Mouse (Mus musculus) testis, adult 2 months (tissue): ENCODE data around the gene Urb1. TPM values are rescaled to one million over a fixed set of nuclear protein-coding genes. Genes with fewer than 3 reads are reported as not detected.

Experiments used
- H3K27ac ChIP-seq: fragments of 200-500 bp; 2 replicates; pipeline ENCODE4 v1.5.1; 2012; ENCODE audit warnings: low read depth, low read length; ENCODE audit not compliant: control insufficient read depth, insufficient read depth
- H3K27me3 ChIP-seq: fragments of 200-500 bp; 2 replicates; pipeline ENCODE4 v1.6.1; 2012; ENCODE audit warnings: mild to moderate bottlenecking, low read length, moderate library complexity; ENCODE audit not compliant: control insufficient read depth, insufficient read depth
- H3K36me3 ChIP-seq: fragments of 200-500 bp; 2 replicates; pipeline ENCODE4 v1.6.1; 2012; ENCODE audit warnings: mild to moderate bottlenecking, low read length; ENCODE audit not compliant: control insufficient read depth, insufficient read depth
- H3K4me1 ChIP-seq: fragments of 200-500 bp; 2 replicates; pipeline ENCODE4 v1.6.1; 2012; ENCODE audit warnings: low read length; ENCODE audit not compliant: control insufficient read depth, insufficient read depth
- H3K4me3 ChIP-seq: fragments of 200-500 bp; 2 replicates; pipeline ENCODE4 v1.5.1; 2012; ENCODE audit warnings: low read depth, mild to moderate bottlenecking, low read length, moderate library complexity, mixed read lengths; ENCODE audit not compliant: control insufficient read depth
- CTCF ChIP-seq: fragments of 200-500 bp; IDR thresholded peaks from 2 replicates; pipeline ENCODE4 v1.5.1; 2012; ENCODE audit warnings: low read depth, mild to moderate bottlenecking, inconsistent platforms, low read length, moderate library complexity; ENCODE audit not compliant: control insufficient read depth, insufficient read depth, insufficient replicate concordance
- POLR2A ChIP-seq: fragments of 200-500 bp; IDR thresholded peaks from 2 replicates; pipeline ENCODE4 v1.6.1; 2012; ENCODE audit warnings: low read depth, mild to moderate bottlenecking, inconsistent platforms, low read length, moderate library complexity; ENCODE audit not compliant: control insufficient read depth
- polyA plus RNA-seq: library from polyadenylated mRNA; depleted of rRNA; stranded (reverse); fragments of >200 nt; gene quantifications from 2 replicates; pipeline ENCODE4 v1.2.3, GENCODE M21; 2012

Urb1 gene
- polyA plus RNA-seq, 1 experiment, result 21.1 TPM

DNA sequence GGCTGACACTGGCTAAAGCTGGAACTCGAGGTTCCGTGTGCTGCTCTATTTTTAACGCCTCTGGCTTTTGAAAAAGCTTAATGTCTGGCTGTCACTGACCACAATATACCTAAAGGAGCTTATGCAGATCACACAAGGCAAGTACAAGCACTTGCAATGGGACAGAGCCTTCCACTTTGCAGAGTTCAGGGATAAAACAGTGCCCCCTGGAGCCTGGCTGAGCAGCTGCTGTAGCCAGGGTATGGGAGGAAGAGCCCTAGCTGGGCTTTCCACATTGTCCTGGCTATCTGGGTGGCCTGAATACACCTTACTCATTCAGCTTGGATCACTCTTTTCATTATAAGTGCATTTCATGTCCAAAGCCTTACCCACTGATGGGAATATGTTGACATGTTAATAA lies 8.3 kb downstream of the Urb1 start:
- Histone ChIP-seq H3K27ac (no peak overlapping the region), H3K36me3 (peaks cover 1% of the 10 kb centered on the region; the same call in 1 of the 2 replicates), H3K4me3 (no peak overlapping the region), H3K27me3 (no peaks in the 10 kb centered on the region), H3K4me1 (no peaks in the 10 kb centered on the region)
- TF ChIP-seq POLR2A (no peak), CTCF (peak; percentile 35; the same call in 1 of the 2 replicates)

GRCm38 (mm10) chr16:90801251-90801650 lies 9.0 kb downstream of the Urb1 start:
- H3K27me3 ChIP-seq, result no peaks in the 10 kb centered on the region
- H3K36me3 ChIP-seq, result peaks cover 1% of the 10 kb centered on the region; the same call in 1 of the 2 replicates
- TF ChIP-seq POLR2A (no peak), CTCF (no peak)
- no peak overlapping the region for H3K4me3 ChIP-seq
- H3K27ac ChIP-seq, result no peak overlapping the region
- H3K4me1 ChIP-seq, result no peaks in the 10 kb centered on the region

- Histone ChIP-seq H3K27ac (no peak overlapping the region), H3K4me1 (no peaks in the 10 kb centered on the region), H3K27me3 (no peaks in the 10 kb centered on the region), H3K4me3 (no peak overlapping the region), H3K36me3 (peaks cover under 1% of the 10 kb centered on the region; the same call in 1 of the 2 replicates)
- TF ChIP-seq POLR2A (no peak), CTCF (no peak)
These were observed 10.4 kb downstream of the Urb1 start for GRCm38 (mm10) chr16:90799840-90800239.

- Histone ChIP-seq H3K27me3 (no peaks in the 10 kb centered on the region), H3K4me1 (no peaks in the 10 kb centered on the region), H3K27ac (no peak overlapping the region), H3K4me3 (no peak overlapping the region), H3K36me3 (no peaks in the 10 kb centered on the region; the same call in 1 of the 2 replicates)
- no peak for TF ChIP-seq CTCF
- no peak for TF ChIP-seq POLR2A
These were observed 11.4 kb downstream of the Urb1 start for GRCm38 (mm10) chr16:90798848-90799247.

- Histone ChIP-seq H3K4me3 (no peak overlapping the region), H3K4me1 (no peaks in the 10 kb centered on the region), H3K36me3 (no peaks in the 10 kb centered on the region; the same call in 1 of the 2 replicates), H3K27ac (no peak overlapping the region), H3K27me3 (no peaks in the 10 kb centered on the region)
- TF ChIP-seq POLR2A (no peak), CTCF (no peak)
These were observed 11.8 kb downstream of the Urb1 start for GRCm38 (mm10) chr16:90798446-90798845.

GRCm38 (mm10) chr16:90794708-90795107 lies 15.5 kb downstream of the Urb1 start:
- Histone ChIP-seq H3K27me3 (no peaks in the 10 kb centered on the region), H3K27ac (no peak overlapping the region), H3K4me3 (no peak overlapping the region), H3K4me1 (no peaks in the 10 kb centered on the region), H3K36me3 (peaks cover 10% of the 10 kb centered on the region)
- TF ChIP-seq POLR2A (no peak), CTCF (no peak)

DNA sequence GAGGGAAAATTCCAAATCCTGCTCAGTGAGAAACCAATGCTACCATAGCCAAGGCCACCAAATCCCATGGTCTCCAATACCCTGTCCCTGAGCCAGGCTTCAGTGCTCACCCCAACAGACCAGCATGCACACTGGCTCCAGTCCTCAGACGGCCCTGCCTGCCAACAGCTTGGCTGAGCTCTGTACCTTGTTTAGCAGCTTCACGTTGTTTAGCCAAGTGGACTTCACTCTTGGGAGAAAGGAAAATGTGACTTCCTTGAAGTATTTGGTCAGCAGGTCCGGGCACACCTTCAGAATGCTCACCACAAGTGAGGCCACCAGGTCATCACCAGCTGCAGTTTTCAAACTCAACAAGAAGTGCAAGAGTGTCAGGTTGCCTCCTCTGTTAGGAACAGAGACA lies 17.7 kb downstream of the Urb1 start:
- TF ChIP-seq POLR2A (no peak), CTCF (no peak)
- Histone ChIP-seq H3K27me3 (no peaks in the 10 kb centered on the region), H3K4me1 (no peaks in the 10 kb centered on the region), H3K4me3 (no peak overlapping the region), H3K36me3 (peaks cover 14% of the 10 kb centered on the region), H3K27ac (no peak overlapping the region)

- Histone ChIP-seq H3K4me1 (no peaks in the 10 kb centered on the region), H3K36me3 (peaks cover 14% of the 10 kb centered on the region), H3K27ac (no peak overlapping the region), H3K4me3 (no peak overlapping the region), H3K27me3 (no peaks in the 10 kb centered on the region)
- no peak for TF ChIP-seq CTCF
- TF ChIP-seq POLR2A, result no peak
These were observed 18.1 kb downstream of the Urb1 start for GRCm38 (mm10) chr16:90792066-90792465.
